Mouse (Mus musculus) heart, embryonic 12.5 days (tissue): ENCODE data around the gene Trp53rkb. TPM values are rescaled to one million over a fixed set of nuclear protein-coding genes. Genes with fewer than 3 reads are reported as not detected.

Experiments
- ATAC-seq: fragments of 200-750 bp; cut with Nextera tagmentation; 2 replicates; pipeline ENCODE4 v1.8.0; 2017; ENCODE audit warnings: moderate TSS enrichment, moderate library complexity; ENCODE audit not compliant: insufficient number of reproducible peaks, low FRiP score
- H3K27ac ChIP-seq: fragments of 300-500 bp; sonication (generic); 2 replicates; pipeline ENCODE4 v1.5.1; 2016; ENCODE audit warnings: mild to moderate bottlenecking, moderate library complexity; ENCODE audit not compliant: poor library complexity, severe bottlenecking
- H3K27me3 ChIP-seq: fragments of 300-500 bp; sonication (generic); replicated peaks from 2 replicates; pipeline ENCODE4 v1.6.1; 2016; ENCODE audit warnings: mild to moderate bottlenecking, moderate library complexity
- H3K36me3 ChIP-seq: fragments of 300-500 bp; sonication (generic); 2 replicates; pipeline ENCODE4 v1.6.1; 2016; ENCODE audit warnings: mild to moderate bottlenecking, moderate library complexity
- H3K4me1 ChIP-seq: fragments of 300-500 bp; sonication (generic); replicated peaks from 2 replicates; pipeline ENCODE4 v1.6.1; 2016; ENCODE audit warnings: mild to moderate bottlenecking
- H3K4me2 ChIP-seq: fragments of 300-500 bp; sonication (generic); 2 replicates; pipeline ENCODE4 v1.6.1; 2016; ENCODE audit warnings: mild to moderate bottlenecking, moderate library complexity
- H3K4me3 ChIP-seq: fragments of 300-500 bp; sonication (generic); 2 replicates; pipeline ENCODE4 v1.5.1; 2016; ENCODE audit warnings: mild to moderate bottlenecking
- H3K9ac ChIP-seq: fragments of 300-500 bp; sonication (generic); 2 replicates; pipeline ENCODE4 v1.6.1; 2016; ENCODE audit warnings: mild to moderate bottlenecking, moderate library complexity
- H3K9me3 ChIP-seq: fragments of 300-500 bp; sonication (generic); replicated peaks from 2 replicates; pipeline ENCODE4 v1.6.1; 2016; ENCODE audit warnings: mild to moderate bottlenecking, moderate library complexity
- WGBS: fragments of 180-500 bp; shearing (Covaris S2); methylation state at CpG from one replicate; pipeline ENCODE4 v1.1.7; 2016; 5-methylcytosine and 5-hydroxymethylcytosine counted together
- polyA plus RNA-seq: library from polyadenylated mRNA; unstranded; fragments of >200 nt; fragmentation: Nextera tagmentation; extraction: Ambion mirVana; gene quantifications from 2 replicates; pipeline ENCODE4 v1.2.1, GENCODE M21; 2016

Gene Trp53rkb
- polyA plus RNA-seq, 1 experiment from 2014 or later = 6.1 TPM

DNA sequence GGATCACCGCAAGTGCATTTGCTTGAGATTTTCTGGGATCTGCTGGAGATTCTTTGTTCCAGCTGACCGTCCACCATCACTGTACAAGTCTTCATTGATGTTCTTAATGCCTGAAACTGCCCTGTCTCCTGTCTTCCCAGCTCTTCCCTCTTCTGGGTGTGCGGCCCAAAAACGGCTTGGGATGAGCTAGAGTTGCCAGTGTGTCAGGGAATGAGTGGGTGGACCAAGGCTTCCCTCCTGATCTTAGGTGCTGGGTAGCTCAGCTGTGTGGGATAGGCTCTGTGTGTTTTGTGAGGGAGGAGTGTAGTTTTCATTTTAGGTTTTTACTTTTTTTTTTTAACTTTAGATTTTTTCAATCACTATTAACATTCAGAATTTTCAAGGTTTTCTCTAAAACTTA, 42.5 kb downstream of the Trp53rkb start:
- WGBS = 92% methylated on average over 4 of the region's 4 CpGs
- ATAC-seq = no peak
- H3K36me3 ChIP-seq = peaks cover 52% of the 10 kb centered on the region

GRCm38 (mm10) chr2:166835581-166835980, 43.2 kb downstream of the Trp53rkb start:
- WGBS = 62% methylated on average over 5 of the region's 5 CpGs
- H3K36me3 ChIP-seq = peaks cover 53% of the 10 kb centered on the region

More for the DNA sequence above, 42.5 kb downstream of the Trp53rkb start:
- no peak overlapping the region for H3K4me3 ChIP-seq
- H3K27me3 ChIP-seq = no peaks in the 10 kb centered on the region
- H3K27ac ChIP-seq = no peak overlapping the region
- no peak overlapping the region for H3K9ac ChIP-seq
- no peaks in the 10 kb centered on the region for H3K9me3 ChIP-seq
- no peaks in the 10 kb centered on the region; the same call in 1 of the 2 replicates for H3K4me1 ChIP-seq
- H3K4me2 ChIP-seq = no peak overlapping the region

GRCm38 (mm10) chr2:166841813-166842212, 49.5 kb downstream of the Trp53rkb start:
- ATAC-seq = no peak
- no peaks in the 10 kb centered on the region for H3K9me3 ChIP-seq
- WGBS = 76% methylated on average over 4 of the region's 4 CpGs

More at GRCm38 (mm10) chr2:166835581-166835980, 43.2 kb downstream of the Trp53rkb start:
- no peak overlapping the region for H3K4me3 ChIP-seq
- ATAC-seq = no peak
- H3K4me1 ChIP-seq = no peaks in the 10 kb centered on the region; the same call in 1 of the 2 replicates
- no peaks in the 10 kb centered on the region for H3K27me3 ChIP-seq
- H3K27ac ChIP-seq = no peak overlapping the region
- H3K9ac ChIP-seq = no peak overlapping the region
- H3K9me3 ChIP-seq = no peaks in the 10 kb centered on the region
- no peak overlapping the region for H3K4me2 ChIP-seq

More at GRCm38 (mm10) chr2:166841813-166842212, 49.5 kb downstream of the Trp53rkb start:
- Histone ChIP-seq H3K4me2 (no peak overlapping the region), H3K27ac (no peak overlapping the region), H3K9ac (no peak overlapping the region), H3K36me3 (peaks cover 80% of the 10 kb centered on the region), H3K27me3 (no peaks in the 10 kb centered on the region), H3K4me3 (no peak overlapping the region), H3K4me1 (0 out of 2 replicates have a peak, but pooled peaks cover 5% of the 10 kb centered on the region)

Other genes starting within 250 kb of the Trp53rkb start
- gene Prex1, start 78.7 kb upstream of the Trp53rkb start, polyA plus RNA-seq = 12.0 and 13.6 TPM in 2 replicates
- 10.1 and 11.1 TPM in 2 replicates for gene Arfgef2, start 13.1 kb downstream of the Trp53rkb start, polyA plus RNA-seq
- gene Cse1l, start 113.5 kb downstream of the Trp53rkb start, polyA plus RNA-seq = 123 and 131 TPM in 2 replicates
- gene Stau1, start 203.8 kb downstream of the Trp53rkb start, polyA plus RNA-seq = 69.6 and 71.8 TPM in 2 replicates
- gene Ddx27, start 222.7 kb downstream of the Trp53rkb start, polyA plus RNA-seq = 33.7 and 35.8 TPM in 2 replicates